Mouse (Mus musculus): ENCODE data around the gene Prkcq.

DNA sequence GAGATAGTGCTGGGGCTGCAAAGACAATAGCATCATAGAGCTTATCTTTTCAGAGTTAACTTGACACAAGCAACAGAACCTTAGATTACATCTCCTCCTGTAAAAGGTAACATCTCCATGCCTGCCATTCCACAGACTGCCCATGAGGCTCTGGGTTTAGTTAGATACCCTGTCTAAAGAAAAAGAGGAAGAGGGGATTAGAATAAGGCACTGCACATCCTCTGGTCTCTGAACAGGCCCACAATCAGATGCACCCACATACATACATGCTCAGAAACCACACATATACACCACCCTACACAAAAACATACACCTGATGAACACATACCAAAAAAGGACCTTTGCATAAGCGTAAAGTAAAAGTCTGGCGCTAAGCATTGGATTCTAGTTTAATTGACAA lies 47.4 kb downstream of the Prkcq start:
- TF ChIP-seq TAL1 (IDR thresholded peaks at IDR 0.05; ENCODE audit: low read length) (no peak), GATA1 (IDR thresholded peaks at IDR 0.05; ENCODE audit: low read length) (no peak)

Measured in erythroblast, embryonic 14.5 days (primary cell).